Mouse (Mus musculus) midbrain, embryonic 14.5 days (tissue): ENCODE measurements around the gene Ogg1. TPM values are rescaled to one million over a fixed set of nuclear protein-coding genes. Genes with fewer than 3 reads are reported as not detected.

Experiments used
- polyA plus RNA-seq: library from polyadenylated mRNA; unstranded; fragments of >200 nt; fragmentation: Nextera tagmentation; extraction: Ambion mirVana; gene quantifications from 2 replicates; pipeline ENCODE4 v1.2.1, GENCODE M21; 2014

Gene Ogg1
- polyA plus RNA-seq, 1 experiment from 2014 or later, result 9.8 TPM

Other genes starting within 250 kb of the Ogg1 start
- 57.0 and 57.9 TPM in 2 replicates for gene Setd5, start 249.6 kb upstream of the Ogg1 start, polyA plus RNA-seq
- 21.7 and 31.3 TPM in 2 replicates for gene Lhfpl4, start 131.6 kb upstream of the Ogg1 start, polyA plus RNA-seq
- gene Mtmr14, start 89.1 kb upstream of the Ogg1 start, polyA plus RNA-seq, result 38.6 and 40.4 TPM in 2 replicates
- gene Cpne9, start 44.7 kb upstream of the Ogg1 start, polyA plus RNA-seq, result 4.7 and 5.5 TPM in 2 replicates
- gene Brpf1, start 19.8 kb upstream of the Ogg1 start, polyA plus RNA-seq, result 15.6 and 22.8 TPM in 2 replicates
- gene Camk1, start 17.0 kb downstream of the Ogg1 start, polyA plus RNA-seq, result 101 and 108 TPM in 2 replicates
- 72.2 and 81.9 TPM in 2 replicates for gene Tada3, start 50.9 kb downstream of the Ogg1 start, polyA plus RNA-seq
- 234 and 394 TPM in 2 replicates for gene Arpc4, start 51.1 kb downstream of the Ogg1 start, polyA plus RNA-seq
- 7.3 and 7.8 TPM in 2 replicates for gene Ttll3, start 62.3 kb downstream of the Ogg1 start, polyA plus RNA-seq
- gene Rpusd3, start 92.4 kb downstream of the Ogg1 start, polyA plus RNA-seq, result 20.7 and 24.6 TPM in 2 replicates
- gene Cidec, start 108.8 kb downstream of the Ogg1 start, polyA plus RNA-seq, result not detected in 2 replicates
- 86.1 and 96.9 TPM in 2 replicates for gene Jagn1, start 115.6 kb downstream of the Ogg1 start, polyA plus RNA-seq
- 0.09 TPM in 1 of 2 replicates, not detected in the other for gene Il17re, start 131.5 kb downstream of the Ogg1 start, polyA plus RNA-seq
- 0.77 and 0.93 TPM in 2 replicates for gene Il17rc, start 144.5 kb downstream of the Ogg1 start, polyA plus RNA-seq
- 49.7 and 51.1 TPM in 2 replicates for gene Creld1, start 156.3 kb downstream of the Ogg1 start, polyA plus RNA-seq
- gene Prrt3, start 175.0 kb downstream of the Ogg1 start, polyA plus RNA-seq, result 8.2 and 10.6 TPM in 2 replicates
- 91.9 and 100 TPM in 2 replicates for gene Emc3, start 204.7 kb downstream of the Ogg1 start, polyA plus RNA-seq
- 2.1 and 3.7 TPM in 2 replicates for gene Fancd2, start 204.7 kb downstream of the Ogg1 start, polyA plus RNA-seq